Mouse (Mus musculus): ENCODE measurements around the gene Slc45a1. TPM values are rescaled to one million over a fixed set of nuclear protein-coding genes. Genes with fewer than 3 reads are reported as not detected.

Slc45a1 gene
- polyA plus RNA-seq, 1 experiment from 2014 or later, result 47.8 TPM

DNA sequence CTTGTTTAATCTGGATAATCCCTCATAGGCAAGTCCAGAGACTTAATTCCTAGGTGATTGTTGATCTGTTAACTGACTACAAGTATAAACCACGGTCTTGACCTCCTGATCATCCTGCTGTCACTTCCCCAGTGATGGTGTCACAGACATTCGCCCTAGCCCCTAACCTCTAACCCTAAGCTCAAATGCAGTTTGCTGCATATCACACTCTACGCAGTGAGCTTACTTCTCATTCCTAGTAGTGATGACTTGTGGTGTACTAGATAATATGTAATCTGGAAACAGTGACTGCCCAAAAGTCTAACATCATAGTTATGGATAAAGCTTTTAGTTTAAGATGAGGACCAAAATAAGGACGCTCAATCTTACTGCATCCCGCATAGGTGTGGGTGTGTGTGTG, 65.7 kb downstream of the Slc45a1 start:
- H3K4me3 ChIP-seq (replicated peaks), result no peak overlapping the region
- no peaks in the 10 kb centered on the region for H3K36me3 ChIP-seq
- no peak for ATAC-seq (ENCODE audit: low FRiP score)
- no peaks in the 10 kb centered on the region for H3K9me3 ChIP-seq (replicated peaks)
- peaks cover 77% of the 10 kb centered on the region for H3K4me1 ChIP-seq
- WGBS, result 93% methylated on average over 5 of the region's 5 CpGs
- no peaks in the 10 kb centered on the region for H3K27me3 ChIP-seq (replicated peaks)
- H3K4me2 ChIP-seq, result no peak overlapping the region
- no peak overlapping the region for H3K9ac ChIP-seq (replicated peaks)
- no peak overlapping the region for H3K27ac ChIP-seq (replicated peaks)

DNA sequence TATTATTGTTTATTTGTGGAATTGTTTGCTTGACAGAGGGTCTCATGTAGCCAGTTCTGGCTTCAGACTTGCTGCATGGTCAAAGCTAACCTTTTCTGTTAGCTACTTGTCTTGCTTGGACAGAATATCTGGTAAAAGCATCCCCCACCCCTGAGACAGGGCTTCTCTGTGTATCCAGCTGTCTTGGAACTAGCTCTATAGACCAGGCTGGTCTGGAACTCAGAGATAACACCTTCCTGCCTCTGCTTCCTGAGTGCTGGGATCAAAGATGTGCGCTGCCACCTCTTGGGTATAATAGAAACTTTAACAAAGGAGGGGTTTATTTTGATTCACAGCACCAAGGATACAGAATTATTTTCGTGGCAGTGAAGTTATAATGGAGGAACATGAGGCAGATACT, 66.2 kb downstream of the Slc45a1 start:
- H3K36me3 ChIP-seq, result no peaks in the 10 kb centered on the region
- no peaks in the 10 kb centered on the region for H3K27me3 ChIP-seq (replicated peaks)
- H3K4me3 ChIP-seq (replicated peaks), result no peak overlapping the region
- WGBS, result 88% methylated on average over 2 of the region's 2 CpGs
- H3K27ac ChIP-seq (replicated peaks), result no peak overlapping the region
- no peak for ATAC-seq (ENCODE audit: low FRiP score)
- peaks cover 76% of the 10 kb centered on the region for H3K4me1 ChIP-seq
- no peak overlapping the region for H3K4me2 ChIP-seq
- H3K9me3 ChIP-seq (replicated peaks), result no peaks in the 10 kb centered on the region
- H3K9ac ChIP-seq (replicated peaks), result no peak overlapping the region

DNA sequence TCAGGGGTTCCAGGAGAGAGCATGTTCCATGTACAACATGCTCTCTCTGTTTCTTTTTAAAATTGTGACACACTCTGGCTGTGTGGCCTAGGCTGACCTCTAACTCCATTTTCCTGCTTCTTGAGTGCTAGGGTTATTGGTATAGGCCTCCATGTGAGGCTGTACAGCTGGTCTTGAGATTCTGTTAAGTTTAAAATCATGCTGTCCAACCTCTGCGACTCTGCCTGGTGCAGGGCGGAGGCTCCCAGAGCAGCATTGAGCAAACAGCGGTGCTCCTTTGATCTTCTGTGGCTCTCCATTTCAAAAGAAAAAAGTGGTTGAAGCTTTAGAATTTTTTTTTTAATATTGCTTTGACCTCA, 68.2 kb downstream of the Slc45a1 start:
- Histone ChIP-seq H3K27me3 (replicated peaks) (no peaks in the 10 kb centered on the region), H3K27ac (replicated peaks) (peak overlapping the region; percentile 84), H3K9ac (replicated peaks) (peak overlapping the region; percentile 17; the same call in 1 of the 2 replicates), H3K4me1 (peaks cover 71% of the 10 kb centered on the region), H3K4me3 (replicated peaks) (no peak overlapping the region), H3K36me3 (no peaks in the 10 kb centered on the region), H3K9me3 (replicated peaks) (no peaks in the 10 kb centered on the region), H3K4me2 (peak overlapping the region; percentile 31)
- ATAC-seq (ENCODE audit: low FRiP score), result peak; percentile 15; the same call in 1 of the 2 replicates
- WGBS, result 48% methylated on average over 3 of the region's 3 CpGs

DNA sequence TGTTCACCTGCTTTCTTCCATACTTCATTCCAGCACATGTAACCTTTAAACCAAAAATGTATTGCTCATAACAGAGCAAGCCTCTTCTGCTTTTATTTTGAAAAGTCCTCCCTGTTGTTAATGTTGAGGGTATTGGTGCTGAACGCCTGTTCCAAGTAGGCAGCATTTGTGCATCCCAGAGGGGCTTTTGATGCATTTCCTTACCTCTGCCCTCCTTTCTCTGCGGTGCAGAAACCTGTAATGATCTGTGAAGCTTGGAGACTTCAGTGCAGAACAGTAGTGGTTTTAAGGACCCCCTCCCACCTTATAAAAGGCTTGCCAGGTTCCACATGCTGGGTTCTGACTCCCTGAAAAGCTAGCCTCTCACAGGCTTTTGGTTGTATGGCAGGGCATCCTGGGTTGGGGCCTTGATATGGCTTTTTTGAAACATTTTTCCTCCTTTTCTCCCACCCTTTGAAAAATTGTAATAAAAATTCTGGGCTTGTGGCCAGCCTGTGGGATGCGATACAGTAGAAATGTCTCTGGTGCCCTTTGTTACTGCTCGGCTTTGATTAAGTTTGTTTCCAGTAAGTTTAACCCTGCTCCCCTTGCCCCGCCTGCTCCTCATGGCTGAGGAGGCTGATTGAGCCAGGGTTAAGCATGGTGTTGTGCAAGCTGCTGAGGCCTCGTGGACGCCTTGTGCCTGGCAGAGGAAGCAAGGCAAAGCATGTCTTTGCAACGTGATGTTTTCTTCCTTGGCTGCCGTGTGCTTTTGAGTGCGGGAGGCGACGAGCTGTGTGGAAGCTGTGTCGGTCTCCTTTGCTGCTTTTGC, 68.8 kb downstream of the Slc45a1 start:
- WGBS, result 20% methylated on average over 13 of the region's 13 CpGs
- Histone ChIP-seq H3K4me3 (replicated peaks) (no peak overlapping the region), H3K27me3 (replicated peaks) (no peaks in the 10 kb centered on the region), H3K9me3 (replicated peaks) (no peaks in the 10 kb centered on the region), H3K27ac (replicated peaks) (peak overlapping the region; percentile 84), H3K9ac (replicated peaks) (peak overlapping the region; percentile 17; the same call in 1 of the 2 replicates), H3K36me3 (no peaks in the 10 kb centered on the region), H3K4me1 (peaks cover 69% of the 10 kb centered on the region), H3K4me2 (peak overlapping the region; percentile 31)
- peak; percentile 80 for ATAC-seq (ENCODE audit: low FRiP score)

DNA sequence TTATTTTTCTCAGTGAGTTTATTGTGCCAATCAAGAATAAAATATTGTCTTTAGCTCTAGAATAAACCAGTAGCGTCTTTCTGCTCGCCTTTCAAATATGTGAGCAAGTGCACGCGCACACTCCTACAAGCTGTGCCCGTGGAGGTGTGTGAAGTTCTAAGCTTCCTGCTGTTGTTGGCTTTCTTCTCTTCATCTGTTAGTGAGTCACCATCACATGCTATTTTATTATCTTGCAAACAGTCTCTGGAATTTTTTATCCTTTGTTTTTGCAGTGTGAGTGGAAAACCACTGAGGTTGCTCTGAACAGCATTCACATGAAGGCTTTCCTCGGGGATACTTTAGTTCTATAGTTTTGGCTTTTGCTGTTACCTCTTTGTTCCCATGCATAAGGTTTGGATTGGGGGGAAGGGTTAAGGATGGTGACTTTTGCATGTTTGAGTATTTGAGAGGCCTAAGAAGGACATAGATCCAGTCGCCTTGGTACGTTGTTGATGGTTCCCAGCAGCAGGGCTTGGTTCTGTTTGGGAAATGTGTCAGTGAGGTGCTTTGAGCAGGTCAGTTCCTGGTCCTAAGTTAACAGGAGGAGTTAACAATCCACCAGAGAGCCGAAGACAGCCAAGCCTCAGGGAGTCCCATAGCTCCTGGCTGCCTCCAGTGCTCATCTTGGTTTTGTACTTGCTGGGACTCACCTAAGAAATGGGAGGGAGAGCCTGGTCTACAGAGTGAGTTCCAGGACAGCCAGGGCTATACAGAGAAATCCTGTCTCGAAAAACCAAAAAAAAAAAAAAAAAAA, 69.8 kb downstream of the Slc45a1 start:
- Histone ChIP-seq H3K4me1 (peaks cover 65% of the 10 kb centered on the region), H3K27ac (replicated peaks) (peak overlapping the region; percentile 84), H3K9me3 (replicated peaks) (no peaks in the 10 kb centered on the region), H3K4me2 (no peak overlapping the region), H3K9ac (replicated peaks) (0 out of 2 replicates have a peak overlapping the region, but pooled peaks have one; percentile 3), H3K27me3 (replicated peaks) (no peaks in the 10 kb centered on the region), H3K36me3 (no peaks in the 10 kb centered on the region), H3K4me3 (replicated peaks) (no peak overlapping the region)
- 67% methylated on average over 10 of the region's 10 CpGs for WGBS
- no peak for ATAC-seq (ENCODE audit: low FRiP score)

Other genes with a start within 250 kb of the Slc45a1 start
- gene Errfi1, start 201.7 kb upstream of the Slc45a1 start, polyA plus RNA-seq (2015; fragmentation: Nextera tagmentation; extraction: Ambion mirVana), result 51.8 and 57.4 TPM in 2 replicates